Mouse (Mus musculus) testis, adult 2 months (tissue): ENCODE results near the gene Mad2l1bp. TPM values are rescaled to one million over a fixed set of nuclear protein-coding genes. Genes with fewer than 3 reads are reported as not detected.

Experiments
- H3K27ac ChIP-seq: fragments of 200-500 bp; 2 replicates; pipeline ENCODE4 v1.5.1; 2012; ENCODE audit warnings: low read depth, low read length; ENCODE audit not compliant: control insufficient read depth, insufficient read depth
- H3K27me3 ChIP-seq: fragments of 200-500 bp; 2 replicates; pipeline ENCODE4 v1.6.1; 2012; ENCODE audit warnings: mild to moderate bottlenecking, low read length, moderate library complexity; ENCODE audit not compliant: control insufficient read depth, insufficient read depth
- H3K36me3 ChIP-seq: fragments of 200-500 bp; 2 replicates; pipeline ENCODE4 v1.6.1; 2012; ENCODE audit warnings: mild to moderate bottlenecking, low read length; ENCODE audit not compliant: control insufficient read depth, insufficient read depth
- H3K4me1 ChIP-seq: fragments of 200-500 bp; 2 replicates; pipeline ENCODE4 v1.6.1; 2012; ENCODE audit warnings: low read length; ENCODE audit not compliant: control insufficient read depth, insufficient read depth
- H3K4me3 ChIP-seq: fragments of 200-500 bp; 2 replicates; pipeline ENCODE4 v1.5.1; 2012; ENCODE audit warnings: low read depth, mild to moderate bottlenecking, low read length, moderate library complexity, mixed read lengths; ENCODE audit not compliant: control insufficient read depth
- CTCF ChIP-seq: fragments of 200-500 bp; IDR thresholded peaks from 2 replicates; pipeline ENCODE4 v1.5.1; 2012; ENCODE audit warnings: low read depth, mild to moderate bottlenecking, inconsistent platforms, low read length, moderate library complexity; ENCODE audit not compliant: control insufficient read depth, insufficient read depth, insufficient replicate concordance
- POLR2A ChIP-seq: fragments of 200-500 bp; IDR thresholded peaks from 2 replicates; pipeline ENCODE4 v1.6.1; 2012; ENCODE audit warnings: low read depth, mild to moderate bottlenecking, inconsistent platforms, low read length, moderate library complexity; ENCODE audit not compliant: control insufficient read depth
- polyA plus RNA-seq: library from polyadenylated mRNA; depleted of rRNA; stranded (reverse); fragments of >200 nt; gene quantifications from 2 replicates; pipeline ENCODE4 v1.2.3, GENCODE M21; 2012

Gene Mad2l1bp
- polyA plus RNA-seq, 1 experiment, result 24.5 TPM

- Histone ChIP-seq H3K27me3 (no peaks in the 10 kb centered on the region), H3K4me1 (no peaks in the 10 kb centered on the region), H3K27ac (no peak overlapping the region), H3K36me3 (peaks cover 2% of the 10 kb centered on the region; the same call in 1 of the 2 replicates), H3K4me3 (no peak overlapping the region)
- no peak for TF ChIP-seq CTCF
- no peak for TF ChIP-seq POLR2A
These were observed 30.6 kb downstream of the Mad2l1bp start for GRCm38 (mm10) chr17:46122791-46123190.

GRCm38 (mm10) chr17:46119641-46120040 lies 33.7 kb downstream of the Mad2l1bp start:
- Histone ChIP-seq H3K4me1 (no peaks in the 10 kb centered on the region), H3K27me3 (no peaks in the 10 kb centered on the region), H3K36me3 (peaks cover 2% of the 10 kb centered on the region; the same call in 1 of the 2 replicates), H3K27ac (no peak overlapping the region), H3K4me3 (no peak overlapping the region)
- no peak for TF ChIP-seq CTCF
- no peak for TF ChIP-seq POLR2A

- H3K4me3 ChIP-seq, result no peak overlapping the region
These were observed 34.9 kb downstream of the Mad2l1bp start for GRCm38 (mm10) chr17:46118423-46118850.

GRCm38 (mm10) chr17:46117623-46118422 lies 35.5 kb downstream of the Mad2l1bp start:
- Histone ChIP-seq H3K4me3 (no peak overlapping the region), H3K4me1 (no peaks in the 10 kb centered on the region), H3K27ac (no peak overlapping the region), H3K27me3 (no peaks in the 10 kb centered on the region), H3K36me3 (no peaks in the 10 kb centered on the region; the same call in 1 of the 2 replicates)
- no peak for TF ChIP-seq POLR2A
- no peak for TF ChIP-seq CTCF

More at GRCm38 (mm10) chr17:46118423-46118850, 34.9 kb downstream of the Mad2l1bp start:
- Histone ChIP-seq H3K27ac (no peak overlapping the region), H3K27me3 (no peaks in the 10 kb centered on the region), H3K36me3 (peaks cover 2% of the 10 kb centered on the region; the same call in 1 of the 2 replicates), H3K4me1 (no peaks in the 10 kb centered on the region)
- TF ChIP-seq POLR2A (no peak), CTCF (no peak)

GRCm38 (mm10) chr17:46116881-46117280 lies 36.5 kb downstream of the Mad2l1bp start:
- no peak overlapping the region for H3K4me3 ChIP-seq
- no peaks in the 10 kb centered on the region for H3K4me1 ChIP-seq
- no peaks in the 10 kb centered on the region; the same call in 1 of the 2 replicates for H3K36me3 ChIP-seq
- TF ChIP-seq CTCF (no peak), POLR2A (no peak)
- H3K27ac ChIP-seq, result no peak overlapping the region
- H3K27me3 ChIP-seq, result no peaks in the 10 kb centered on the region

GRCm38 (mm10) chr17:46116138-46116537 lies 37.2 kb downstream of the Mad2l1bp start:
- TF ChIP-seq CTCF, result no peak
- TF ChIP-seq POLR2A, result no peak
- H3K4me1 ChIP-seq, result no peaks in the 10 kb centered on the region
- H3K4me3 ChIP-seq, result no peak overlapping the region
- no peaks in the 10 kb centered on the region for H3K27me3 ChIP-seq
- H3K27ac ChIP-seq, result no peak overlapping the region
- no peaks in the 10 kb centered on the region; the same call in 1 of the 2 replicates for H3K36me3 ChIP-seq

- TF ChIP-seq CTCF, result no peak
- no peak for TF ChIP-seq POLR2A
- no peak overlapping the region for H3K27ac ChIP-seq
- H3K4me3 ChIP-seq, result no peak overlapping the region
- H3K36me3 ChIP-seq, result no peaks in the 10 kb centered on the region; the same call in 1 of the 2 replicates
- H3K27me3 ChIP-seq, result no peaks in the 10 kb centered on the region
- H3K4me1 ChIP-seq, result no peaks in the 10 kb centered on the region
These were observed 37.9 kb downstream of the Mad2l1bp start for GRCm38 (mm10) chr17:46115489-46115888.
